Comparison of ENCODE assay signal across 8 mouse cellular contexts in genomic region chr4:105122429-105122828, GRCm38 (mm10). TPM values are rescaled to one million over a fixed set of nuclear protein-coding genes. Genes with fewer than 3 reads are reported as not detected.
DNase-seq lines count a peak whose midpoint lies in the region; ATAC-seq and TF ChIP-seq lines count a peak whose summit lies in the region.

No protein-coding gene starts in this region.

- TF ChIP-seq POLR2A in brain, embryonic 14.5 days (IDR thresholded peaks at IDR 0.05; ENCODE audit: borderline replicate concordance, extremely low read depth, insufficient read depth, insufficient read length, poor library complexity, severe bottlenecking) = no peak
- TF ChIP-seq POLR2A in thymus, adult 2 months (IDR thresholded peaks at IDR 0.05; ENCODE audit: control insufficient read depth, extremely low read depth, insufficient read depth, low read length, poor library complexity) = no peak

- TF ChIP-seq CTCF in brain, embryonic 14.5 days (IDR thresholded peaks at IDR 0.05; ENCODE audit: borderline replicate concordance, extremely low read depth, insufficient read depth, insufficient read length) = peak; percentile 60; the same call in 1 of the 2 replicates
- peak; percentile 73 for TF ChIP-seq CTCF in gastrocnemius, adult 2 months (IDR thresholded peaks at IDR 0.05)
- no peak for TF ChIP-seq CTCF in thymus, adult 2 months (IDR thresholded peaks at IDR 0.05; ENCODE audit: borderline replicate concordance, control insufficient read depth, extremely low read depth, insufficient read depth, low read length, poor library complexity)

- 33% methylated on average over 8 of the region's 8 CpGs for WGBS in thymus, adult 2 months

- no peaks in the 10 kb centered on the region for H3K4me1 ChIP-seq in thymus, adult 2 months (replicated peaks; ENCODE audit: control insufficient read depth, insufficient read depth, low read length)

- H3K4me3 ChIP-seq in gastrocnemius, adult 2 months = no peak overlapping the region
- no peak overlapping the region for H3K4me3 ChIP-seq in thymus, adult 2 months (ENCODE audit: control insufficient read depth, insufficient read depth, low read length)

- peak; percentile 26 for DNase-seq in CD4-positive, CD25-positive, alpha-beta regulatory T cell, adult 2 months (ENCODE audit: low read depth, low spot score)
- peak; percentile 1 for DNase-seq in 416B (ENCODE audit: low read depth)
- DNase-seq in brain, embryonic 14.5 days (ENCODE audit: low read depth) = peak; percentile 76
- peak; percentile 84 for DNase-seq in gastrocnemius, adult 2 months
- peak; percentile 86 to 92 for DNase-seq in kidney, postnatal 25 days
- DNase-seq in lung, postnatal 36 days = peak; percentile 92
- peak; percentile 40 for DNase-seq in thymus, adult 2 months

- H3K27ac ChIP-seq in gastrocnemius, adult 2 months = no peak overlapping the region
- no peak overlapping the region for H3K27ac ChIP-seq in thymus, adult 2 months (ENCODE audit: control insufficient read depth, insufficient read depth, low read length)

- H3K36me3 ChIP-seq in thymus, adult 2 months (ENCODE audit: control insufficient read depth, insufficient read depth, low read length) = no peaks in the 10 kb centered on the region

- intact Hi-C loops in gastrocnemius, adult 2 months (cut with DNase I) = loop anchor here (5.0 to 10.0 kb wide), 3 partner anchors 48 to 210 kb away; partner anchors contain the start of gene Fyb2

- H3K27me3 ChIP-seq in thymus, adult 2 months (ENCODE audit: control insufficient read depth, insufficient read depth, low read length) = no peaks in the 10 kb centered on the region

- no peak for ATAC-seq in CD4-positive, CD25-positive, alpha-beta regulatory T cell, adult 4 months

RNA-seq across cellular contexts. Expression of gene Prkaa2, which starts 12.7 kb away (rescaled TPM):
- polyA plus RNA-seq in CD4-positive, CD25-positive, alpha-beta regulatory T cell, adult 4 months (2017; shearing (Covaris generic)) = not detected
- polyA plus RNA-seq in brain, embryonic 14.5 days (2012; rRNA removed) = 8.5 and 11.8 TPM in 2 replicates
- 100 to 1,000 TPM; 135 to 136 TPM for total RNA-seq in gastrocnemius, adult 2 months (2021)
- polyA plus RNA-seq in thymus, adult 2 months (2012; rRNA removed) = 0.89 and 1.7 TPM in 2 replicates

RNA-seq across cellular contexts. Expression of gene Plpp3, which starts 34.7 kb away (rescaled TPM):
- under 1 TPM in 1 of 2 experiments, not detected in 1; 0.24 TPM for polyA plus RNA-seq in CD4-positive, CD25-positive, alpha-beta regulatory T cell, adult 4 months (2017; shearing (Covaris generic))
- 58.9 and 61.5 TPM in 2 replicates for polyA plus RNA-seq in brain, embryonic 14.5 days (2012; rRNA removed)
- 10 to 100 TPM; 45.8 to 69.1 TPM for total RNA-seq in gastrocnemius, adult 2 months (2021)
- 20.1 and 23.3 TPM in 2 replicates for polyA plus RNA-seq in thymus, adult 2 months (2012; rRNA removed)

Comparison
In these comparisons a context has a peak if more than half of its experiments do, and no peak if none do; other contexts are left out.
1. DNase-seq: peak in every context shown above with its lines; median percentile 92 in lung, postnatal 36 days; 89 in kidney, postnatal 25 days; 84 in gastrocnemius, adult 2 months; 76 in brain, embryonic 14.5 days; 40 in thymus, adult 2 months; 26 in CD4-positive, CD25-positive, alpha-beta regulatory T cell, adult 2 months; 1 in 416B.
2. RNA of gene Plpp3, which starts 34.7 kb away (polyA plus RNA-seq): 58.9 to 61.5 TPM in brain, embryonic 14.5 days and 20.1 to 23.3 TPM in thymus, adult 2 months; 0.24 TPM in CD4-positive, CD25-positive, alpha-beta regulatory T cell, adult 4 months; every median in the first group is over 10 times any median in the second.